Mouse (Mus musculus): Measurements from ENCODE around the gene Lrig1.

Gene Lrig1

GRCm38 (mm10) chr6:94698509-94699172 lies 1.3 kb downstream of the Lrig1 start:
- no peak for DNase-seq (ENCODE audit: low read depth, low spot score)

- no peak for DNase-seq (ENCODE audit: low read depth, low spot score)
These were observed 2.5 kb downstream of the Lrig1 start for GRCm38 (mm10) chr6:94697423-94697822.

DNA sequence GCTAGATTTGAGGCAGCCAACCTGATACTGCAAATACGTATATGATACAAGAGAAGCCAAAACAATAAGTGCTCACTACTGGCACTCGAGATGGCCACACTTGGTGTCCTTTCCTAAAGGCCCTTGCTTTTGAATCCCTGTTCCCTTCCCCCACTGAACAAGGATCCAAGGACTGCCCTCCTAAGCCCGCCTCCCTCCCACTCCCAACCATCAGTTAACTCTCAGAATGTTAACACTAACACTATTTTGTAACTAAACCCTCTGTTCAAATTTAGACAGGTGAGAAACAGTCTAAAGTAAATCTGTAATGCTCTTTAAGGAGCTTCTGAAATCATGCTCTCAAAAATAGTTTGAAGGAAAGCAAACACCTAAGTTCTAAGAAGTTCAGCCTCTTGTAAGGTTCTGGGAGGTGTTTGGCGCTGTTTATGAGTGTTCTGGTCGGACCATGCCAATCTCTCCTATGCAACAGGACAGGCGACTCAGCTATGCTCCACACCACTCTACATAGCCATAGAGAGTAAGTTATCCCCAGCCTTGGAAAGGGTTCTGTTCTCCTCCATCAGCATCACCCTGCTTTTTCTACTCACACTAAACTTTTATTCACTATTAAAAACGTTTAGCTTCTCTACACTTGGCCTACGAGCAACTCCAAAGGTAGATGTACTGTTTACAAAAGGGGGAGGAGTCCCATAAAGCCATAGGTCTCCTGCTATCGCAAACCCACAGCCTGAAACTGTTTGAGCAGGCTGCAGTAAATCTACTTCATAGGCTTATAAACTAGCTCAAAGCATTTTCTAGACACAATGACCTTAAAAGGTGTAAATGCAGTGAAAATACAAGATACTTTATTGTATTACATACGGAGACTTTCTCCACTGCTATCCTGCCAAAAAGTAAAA lies 3.5 kb downstream of the Lrig1 start:
- DNase-seq (ENCODE audit: low read depth, low spot score): no peak

DNA sequence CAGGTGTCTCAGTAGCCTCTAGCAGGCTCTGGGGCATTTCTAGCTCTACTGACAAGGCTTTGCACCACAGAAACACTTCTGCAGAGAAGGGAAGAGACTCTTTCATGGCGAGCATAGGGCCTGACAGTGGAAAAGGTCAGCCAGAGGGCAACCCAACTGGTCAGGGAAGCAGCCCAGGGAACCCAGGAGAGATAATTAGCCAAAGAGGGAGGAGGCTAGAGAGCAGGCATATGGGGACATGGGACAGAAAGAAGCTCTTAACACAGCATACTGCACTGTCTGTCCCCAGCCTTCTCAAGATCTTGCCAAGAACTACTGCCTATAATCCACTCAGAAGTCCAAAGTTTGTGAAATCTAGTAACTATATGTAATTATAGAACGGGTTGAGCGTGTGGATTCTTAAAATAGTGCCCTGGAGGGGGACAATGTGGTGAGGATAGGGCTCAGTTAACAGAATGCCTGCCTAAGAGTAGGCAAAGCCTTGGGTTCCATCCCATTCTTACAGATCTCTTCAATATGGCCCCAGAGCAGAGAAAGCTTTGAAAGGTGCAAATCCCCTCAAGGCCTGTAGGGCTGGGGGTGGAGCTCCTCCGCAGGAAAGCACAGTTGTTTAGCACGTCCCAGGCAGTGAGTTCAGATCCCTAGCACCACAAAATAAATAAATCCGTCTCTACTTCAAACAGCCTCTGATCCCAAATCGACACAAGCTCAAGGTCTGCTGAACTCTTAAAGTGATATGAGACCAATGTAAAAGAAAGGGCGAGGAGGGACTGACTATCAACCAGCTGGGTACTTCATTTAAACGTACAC lies 4.6 kb downstream of the Lrig1 start:
- no peak for DNase-seq (ENCODE audit: low read depth, low spot score)

DNA sequence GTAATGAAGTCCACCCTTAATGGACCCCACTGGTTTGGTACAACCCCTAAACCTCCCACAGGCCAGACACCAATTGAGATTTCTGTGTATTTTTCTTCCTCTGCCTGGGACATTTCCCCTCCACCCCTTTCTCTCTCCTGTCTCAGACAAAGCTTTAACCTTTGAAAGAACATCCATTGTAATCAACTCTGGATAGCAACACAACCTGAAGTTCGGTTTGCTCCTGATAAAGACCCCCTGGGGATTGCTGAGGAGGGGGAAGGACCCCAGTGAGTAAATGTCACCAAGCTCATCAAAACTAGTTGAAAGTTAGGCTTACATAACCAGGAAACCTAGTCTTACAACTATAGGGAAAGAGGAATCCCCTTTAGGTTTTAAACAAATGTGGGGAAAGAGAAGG lies 5.5 kb downstream of the Lrig1 start:
- no peak for DNase-seq (ENCODE audit: low read depth, low spot score)

- DNase-seq (ENCODE audit: low read depth, low spot score): no peak
These were observed 6.9 kb downstream of the Lrig1 start for GRCm38 (mm10) chr6:94693091-94693490.

DNA sequence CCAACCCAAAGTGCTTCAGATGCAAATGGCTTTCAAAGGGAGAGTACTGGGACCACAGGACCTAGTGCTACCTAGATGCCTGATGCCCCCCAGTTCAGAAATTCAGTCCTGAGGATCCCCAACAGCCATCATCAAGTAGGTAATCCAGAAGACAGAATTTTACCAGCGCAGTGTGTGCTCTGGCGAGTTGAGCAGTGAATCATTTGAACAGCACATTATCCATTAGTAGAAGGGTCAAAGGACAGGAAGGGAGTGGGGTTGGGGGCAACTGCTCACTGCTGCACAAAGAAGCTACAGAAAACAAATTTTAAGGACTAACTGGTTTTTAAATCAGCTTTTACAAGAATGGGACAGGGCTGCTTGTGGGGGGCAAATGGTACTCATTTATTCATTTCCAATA lies 8.0 kb downstream of the Lrig1 start:
- no peak for DNase-seq (ENCODE audit: low read depth, low spot score)

DNA sequence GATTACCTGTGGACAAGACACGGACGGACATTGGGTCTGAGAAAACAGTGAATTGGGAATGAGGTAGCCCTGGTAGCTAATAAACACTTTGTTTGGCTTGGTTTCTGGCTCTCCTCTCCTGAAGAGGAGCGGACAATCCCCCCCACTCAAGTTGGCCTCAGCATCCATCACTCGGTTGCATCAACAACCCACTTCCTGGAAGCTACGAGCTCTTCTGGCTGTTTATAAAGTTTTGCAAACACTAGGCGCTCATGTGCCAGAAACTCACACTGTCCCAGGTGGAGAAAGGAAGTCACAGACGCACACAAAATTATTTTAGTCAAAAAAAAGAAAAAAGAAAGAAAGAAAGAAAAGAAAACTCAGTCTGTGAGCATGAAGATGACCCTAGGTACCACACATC lies 9.7 kb downstream of the Lrig1 start:
- DNase-seq (ENCODE audit: low read depth, low spot score): no peak

DNA sequence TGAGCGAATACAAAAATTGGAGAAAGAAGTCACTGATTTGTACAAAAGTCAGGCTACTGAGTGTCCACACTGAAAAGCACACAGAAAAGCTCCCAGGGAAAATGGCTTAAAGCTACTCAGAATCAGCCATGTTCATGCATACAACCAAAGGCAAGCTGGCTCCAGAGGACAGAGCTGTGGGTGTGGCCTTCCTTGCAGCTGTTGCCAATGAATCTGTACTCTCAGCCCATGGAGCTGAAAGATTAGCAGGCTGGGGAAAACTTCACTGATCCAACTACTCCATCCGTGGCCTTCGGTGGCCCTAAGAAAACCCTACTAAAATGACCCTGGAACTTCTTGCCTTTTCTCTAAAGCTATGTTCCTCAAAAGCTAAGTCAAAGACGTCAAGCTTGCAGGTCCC lies 11.2 kb downstream of the Lrig1 start:
- DNase-seq (ENCODE audit: low read depth, low spot score): no peak

DNA sequence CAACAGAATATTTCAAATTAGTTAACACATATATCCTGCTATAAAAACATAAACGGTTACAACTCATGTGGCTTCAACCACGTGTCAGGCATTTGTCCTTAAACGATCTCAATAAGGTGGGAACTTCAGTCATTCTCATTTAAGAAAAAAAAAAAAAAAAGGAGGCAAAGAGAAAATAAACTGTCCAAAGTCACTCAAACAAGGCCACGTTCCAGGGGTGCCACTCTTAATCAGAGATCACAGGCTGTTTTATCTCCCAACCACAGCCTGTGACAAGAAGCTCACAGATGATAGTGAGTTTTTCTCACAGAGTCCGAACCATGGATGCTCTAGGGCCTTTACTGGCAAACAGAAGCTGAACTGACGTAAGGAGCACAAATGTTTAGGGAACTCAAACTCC lies 13.9 kb downstream of the Lrig1 start:
- no peak for DNase-seq (ENCODE audit: low read depth, low spot score)

GRCm38 (mm10) chr6:94685611-94686010 lies 14.3 kb downstream of the Lrig1 start:
- DNase-seq (ENCODE audit: low read depth, low spot score): no peak

DNA sequence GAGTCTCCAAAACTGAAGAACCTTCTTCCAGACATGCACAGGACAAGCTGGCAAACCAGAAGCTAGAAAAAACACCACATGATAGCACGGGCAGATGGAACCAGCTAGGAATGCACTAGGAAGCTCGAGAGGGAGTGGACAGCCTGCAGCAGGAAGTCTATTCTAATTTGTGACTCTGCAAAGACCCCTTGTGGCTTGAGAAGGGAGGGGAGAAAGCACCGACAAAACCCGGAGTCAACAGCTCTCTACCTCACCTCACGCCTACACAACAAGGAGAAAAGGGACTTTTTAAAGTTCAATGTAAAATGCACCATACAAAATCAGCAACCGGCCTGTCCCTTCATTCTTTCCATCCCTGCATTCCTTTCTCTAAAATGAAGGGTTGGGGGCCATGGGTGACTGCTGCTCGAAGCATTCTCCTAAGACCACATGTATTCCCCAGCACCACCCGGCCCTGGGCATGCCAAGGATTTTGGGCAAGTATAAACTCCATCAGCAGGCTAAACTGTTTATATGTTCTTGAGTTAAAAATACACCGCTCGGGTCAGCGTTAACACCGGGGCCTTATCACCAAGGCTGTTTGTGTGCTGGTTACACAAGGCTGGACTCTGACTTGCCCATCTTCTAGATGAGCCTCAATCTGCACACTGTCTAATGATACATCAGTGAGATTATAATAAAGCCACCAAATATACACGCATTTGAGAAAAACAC lies 15.0 kb downstream of the Lrig1 start:
- DNase-seq (ENCODE audit: low read depth, low spot score): no peak

DNA sequence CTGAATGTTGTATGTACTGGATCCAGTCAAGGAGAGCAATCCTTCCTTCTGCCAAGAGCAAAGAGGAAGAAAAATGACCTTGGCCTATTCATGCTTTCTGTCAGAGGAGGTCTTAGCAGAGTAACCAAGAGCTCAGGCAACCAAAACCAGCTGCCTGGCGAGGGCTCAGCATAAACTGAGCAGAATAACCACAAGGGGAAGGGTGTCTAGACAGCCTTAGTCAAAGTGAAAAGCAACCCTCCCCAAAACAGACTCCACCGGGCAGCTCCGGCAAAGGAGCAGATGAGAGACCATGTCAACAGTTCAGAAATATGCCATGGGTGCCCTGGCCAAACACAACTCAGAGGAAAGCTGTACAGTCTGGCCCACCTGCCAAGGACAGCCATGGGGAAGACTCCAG lies 16.3 kb downstream of the Lrig1 start:
- no peak for DNase-seq (ENCODE audit: low read depth, low spot score)

GRCm38 (mm10) chr6:94682270-94682618 lies 17.7 kb downstream of the Lrig1 start:
- no peak for DNase-seq (ENCODE audit: low read depth, low spot score)

DNA sequence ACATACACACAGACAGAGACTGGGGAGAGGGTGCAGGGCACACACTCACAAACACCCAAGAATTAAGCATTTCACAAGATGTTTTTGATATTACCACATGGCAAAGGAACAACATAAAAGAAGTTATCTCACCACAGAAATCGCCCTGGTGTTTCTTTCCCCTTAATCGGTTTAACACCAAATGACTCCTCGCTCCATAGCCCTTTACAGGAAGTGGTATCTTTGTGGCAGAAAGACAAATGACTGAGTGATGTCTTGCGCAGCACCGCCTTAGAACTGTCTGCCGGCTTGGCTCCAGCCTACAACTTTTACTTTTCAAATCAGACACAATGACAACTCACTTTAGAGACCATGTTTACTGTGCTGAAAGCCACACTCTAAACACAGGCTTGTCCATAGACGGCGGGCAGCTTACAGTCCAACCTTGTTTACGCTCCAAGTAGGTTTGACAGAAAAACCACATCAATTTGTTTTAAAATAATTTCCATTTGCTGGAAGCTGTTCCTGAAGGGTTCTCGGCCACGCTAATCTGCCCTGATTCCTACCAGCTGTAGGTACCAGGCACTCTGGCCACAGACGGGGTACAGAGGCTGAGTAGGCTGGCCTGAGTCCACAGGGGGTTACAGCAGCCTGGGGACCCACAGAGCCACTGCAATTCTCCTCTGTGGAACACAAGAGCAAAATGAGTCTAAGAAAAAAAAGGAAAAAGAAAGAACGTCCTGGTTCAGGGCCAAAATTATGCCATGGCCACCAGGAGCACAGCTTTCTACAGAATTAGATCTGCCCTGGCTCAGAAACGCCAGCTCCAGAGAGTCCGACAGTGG lies 18.3 kb downstream of the Lrig1 start:
- DNase-seq (ENCODE audit: low read depth, low spot score): no peak

- no peak for DNase-seq (ENCODE audit: low read depth, low spot score)
These were observed 19.1 kb downstream of the Lrig1 start for GRCm38 (mm10) chr6:94680760-94681445.

DNA sequence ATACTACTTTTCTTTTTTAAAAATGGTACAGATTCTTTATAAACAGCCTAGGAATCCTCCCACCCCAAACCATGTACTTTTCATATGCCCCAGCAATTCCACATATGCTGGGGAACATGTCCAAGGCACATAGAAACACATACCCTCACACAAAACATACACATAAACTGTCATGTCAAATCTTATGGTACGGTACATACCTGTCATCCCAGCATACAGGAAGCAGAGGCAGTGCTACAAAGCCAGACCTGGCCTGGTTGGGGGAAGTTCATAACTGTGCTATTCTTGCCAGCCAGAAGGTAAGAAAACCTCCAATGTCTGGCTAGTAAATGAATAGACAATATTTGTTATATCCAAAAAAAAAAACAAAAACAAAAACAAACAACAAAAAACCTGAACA lies 20.7 kb downstream of the Lrig1 start:
- DNase-seq (ENCODE audit: low read depth, low spot score): no peak

DNA sequence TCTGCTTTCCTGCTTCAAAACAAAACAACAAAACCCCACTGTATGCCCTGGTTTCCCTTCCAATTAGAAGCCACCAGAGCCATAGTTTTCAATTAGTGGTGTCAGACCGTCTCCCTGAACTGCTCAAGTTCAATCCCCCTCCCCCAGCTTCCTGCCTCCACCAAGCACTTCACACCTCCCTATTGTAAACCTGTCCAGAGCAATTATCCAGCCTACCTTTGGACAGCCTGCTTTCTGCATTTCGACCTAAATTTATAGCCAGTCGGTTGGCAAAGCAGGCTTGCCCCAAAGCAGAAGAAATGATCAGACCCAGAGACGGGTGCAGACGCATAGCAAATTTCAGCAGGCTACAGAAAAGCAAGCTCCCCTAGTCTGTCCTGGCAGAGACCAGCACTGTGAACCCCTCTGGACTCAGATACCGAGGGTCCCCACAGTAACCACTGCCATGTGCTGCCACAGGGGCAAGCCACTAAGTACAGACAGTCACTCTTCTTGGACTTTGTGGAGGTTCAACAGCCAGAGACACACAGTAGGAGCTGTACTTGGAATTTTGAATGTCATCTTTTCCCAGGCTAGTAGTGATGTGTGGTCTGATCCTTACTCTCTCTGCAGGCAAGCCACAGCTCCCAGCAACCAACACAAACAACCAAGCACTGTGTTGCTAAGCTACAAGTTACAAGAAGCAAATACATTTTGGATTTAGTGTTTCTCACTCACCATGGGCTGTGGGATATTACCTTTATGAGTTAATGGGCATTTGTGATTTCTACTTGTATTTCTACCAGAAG lies 21.4 kb downstream of the Lrig1 start:
- no peak for DNase-seq (ENCODE audit: low read depth, low spot score)

- DNase-seq (ENCODE audit: low read depth, low spot score): no peak
These were observed 22.5 kb downstream of the Lrig1 start for GRCm38 (mm10) chr6:94677448-94677847.

- DNase-seq (ENCODE audit: low read depth, low spot score): no peak
These were observed 23.1 kb downstream of the Lrig1 start for GRCm38 (mm10) chr6:94676840-94677239.

All from retina, adult 2 months (tissue).